Mouse (Mus musculus) intestine, embryonic 16.5 days (tissue): ENCODE measurements at regions not wholly inside any gene's neighbourhood (a gene's known extent, or its start where the extent isn't known, plus 50 kb on each side); places are given as distances from the start of the nearest gene placed in this dataset.

Experiments
- ATAC-seq: fragments of 200-750 bp; cut with Nextera tagmentation; 2 replicates; pipeline ENCODE4 v1.8.0; 2017; ENCODE audit warnings: moderate TSS enrichment, moderate library complexity
- H3K27ac ChIP-seq: fragments of 300-500 bp; sonication (generic); 2 replicates; pipeline ENCODE4 v1.5.1; 2014; ENCODE audit warnings: mild to moderate bottlenecking, low read length
- H3K27me3 ChIP-seq: fragments of 300-500 bp; sonication (generic); replicated peaks from 2 replicates; pipeline ENCODE4 v1.6.1; 2014; ENCODE audit warnings: low read length, control low read depth, mixed read lengths; ENCODE audit not compliant: control insufficient read depth, insufficient read depth
- H3K36me3 ChIP-seq: fragments of 300-500 bp; sonication (generic); 2 replicates; pipeline ENCODE4 v1.6.1; 2014; ENCODE audit warnings: low read length, control low read depth; ENCODE audit not compliant: control insufficient read depth, insufficient read depth
- H3K4me1 ChIP-seq: fragments of 300-500 bp; sonication (generic); 2 replicates; pipeline ENCODE4 v1.6.1; 2014; ENCODE audit warnings: low read length, control low read depth, mixed read lengths; ENCODE audit not compliant: control insufficient read depth, insufficient read depth
- H3K4me2 ChIP-seq: fragments of 300-500 bp; sonication (generic); 2 replicates; pipeline ENCODE4 v1.6.1; 2014; ENCODE audit warnings: low read depth, low read length, control low read depth
- H3K4me3 ChIP-seq: fragments of 300-500 bp; sonication (generic); 2 replicates; pipeline ENCODE4 v1.5.1; 2014; ENCODE audit warnings: mild to moderate bottlenecking, low read length
- H3K9ac ChIP-seq: fragments of 300-500 bp; sonication (generic); 2 replicates; pipeline ENCODE4 v1.6.1; 2014; ENCODE audit warnings: low read depth, low read length
- H3K9me3 ChIP-seq: fragments of 300-500 bp; sonication (generic); 2 replicates; pipeline ENCODE4 v1.6.1; 2016; ENCODE audit warnings: low read length, control low read depth; ENCODE audit not compliant: control insufficient read depth
- WGBS: fragments of 180-500 bp; shearing (Covaris S2); extraction: QIAGEN DNeasy Blood & Tissue Kit; methylation state at CpG from one replicate; pipeline ENCODE4 v1.1.7; 2014; 5-methylcytosine and 5-hydroxymethylcytosine counted together

GRCm38 (mm10) chr7:113653130-113653529, 112.7 kb upstream of the Spon1 start:
- Histone ChIP-seq H3K9ac (no peak overlapping the region), H3K4me2 (no peak overlapping the region), H3K27ac (no peak overlapping the region), H3K4me3 (no peak overlapping the region), H3K27me3 (no peaks in the 10 kb centered on the region), H3K36me3 (no peaks in the 10 kb centered on the region), H3K4me1 (no peaks in the 10 kb centered on the region), H3K9me3 (no peaks in the 10 kb centered on the region)
- ATAC-seq, result no peak
- 25% methylated on average over 5 of the region's 5 CpGs for WGBS

GRCm38 (mm10) chr7:113655336-113655735, 110.5 kb upstream of the Spon1 start:
- Histone ChIP-seq H3K9ac (no peak overlapping the region), H3K4me1 (no peaks in the 10 kb centered on the region), H3K36me3 (no peaks in the 10 kb centered on the region), H3K4me3 (no peak overlapping the region), H3K9me3 (no peaks in the 10 kb centered on the region), H3K27me3 (no peaks in the 10 kb centered on the region), H3K4me2 (no peak overlapping the region), H3K27ac (no peak overlapping the region)
- 82% methylated on average over 5 of the region's 5 CpGs for WGBS
- ATAC-seq, result no peak

GRCm38 (mm10) chr7:113672779-113673595, 92.8 kb upstream of the Spon1 start:
- Histone ChIP-seq H3K4me2 (no peak overlapping the region), H3K27me3 (no peaks in the 10 kb centered on the region), H3K36me3 (no peaks in the 10 kb centered on the region), H3K27ac (no peak overlapping the region), H3K9me3 (no peaks in the 10 kb centered on the region), H3K9ac (no peak overlapping the region), H3K4me1 (no peaks in the 10 kb centered on the region), H3K4me3 (no peak overlapping the region)
- no peak for ATAC-seq
- WGBS, result 55% methylated on average over 18 of the region's 18 CpGs

- Histone ChIP-seq H3K4me3 (no peak overlapping the region), H3K36me3 (no peaks in the 10 kb centered on the region), H3K9ac (no peak overlapping the region), H3K4me1 (no peaks in the 10 kb centered on the region), H3K27ac (no peak overlapping the region), H3K9me3 (no peaks in the 10 kb centered on the region), H3K27me3 (no peaks in the 10 kb centered on the region), H3K4me2 (no peak overlapping the region)
- WGBS, result 69% methylated on average over 12 of the region's 12 CpGs
- ATAC-seq, result no peak
Measured at GRCm38 (mm10) chr7:113673596-113673956, 92.2 kb upstream of the Spon1 start.

GRCm38 (mm10) chr7:113682271-113682670, 83.5 kb upstream of the Spon1 start:
- Histone ChIP-seq H3K27me3 (no peaks in the 10 kb centered on the region), H3K27ac (no peak overlapping the region), H3K4me1 (no peaks in the 10 kb centered on the region), H3K36me3 (no peaks in the 10 kb centered on the region), H3K9me3 (no peaks in the 10 kb centered on the region), H3K9ac (no peak overlapping the region), H3K4me2 (no peak overlapping the region), H3K4me3 (no peak overlapping the region)
- no peak for ATAC-seq
- WGBS, result 68% methylated on average over 5 of the region's 5 CpGs

- ATAC-seq, result no peak
- no peak overlapping the region for H3K4me2 ChIP-seq
- WGBS, result 80% methylated on average over 4 of the region's 4 CpGs
Measured at GRCm38 (mm10) chr7:113685349-113685748, 80.4 kb upstream of the Spon1 start.

GRCm38 (mm10) chr7:113686527-113686926, 79.3 kb upstream of the Spon1 start:
- H3K4me1 ChIP-seq, result 0 out of 2 replicates have a peak, but pooled peaks cover 2% of the 10 kb centered on the region
- no peak overlapping the region for H3K4me3 ChIP-seq
- H3K4me2 ChIP-seq, result no peak overlapping the region
- 80% methylated on average over 3 of the region's 3 CpGs for WGBS
- no peaks in the 10 kb centered on the region for H3K36me3 ChIP-seq
- H3K9me3 ChIP-seq, result no peaks in the 10 kb centered on the region
- no peak overlapping the region for H3K9ac ChIP-seq
- ATAC-seq, result no peak
- no peak overlapping the region for H3K27ac ChIP-seq
- no peaks in the 10 kb centered on the region for H3K27me3 ChIP-seq

More at GRCm38 (mm10) chr7:113685349-113685748, 80.4 kb upstream of the Spon1 start:
- Histone ChIP-seq H3K27ac (no peak overlapping the region), H3K4me3 (no peak overlapping the region), H3K27me3 (no peaks in the 10 kb centered on the region), H3K9ac (no peak overlapping the region), H3K36me3 (no peaks in the 10 kb centered on the region), H3K9me3 (no peaks in the 10 kb centered on the region), H3K4me1 (0 out of 2 replicates have a peak, but pooled peaks cover 2% of the 10 kb centered on the region)

- Histone ChIP-seq H3K9ac (no peak overlapping the region), H3K36me3 (no peaks in the 10 kb centered on the region), H3K27me3 (no peaks in the 10 kb centered on the region), H3K9me3 (no peaks in the 10 kb centered on the region), H3K4me1 (0 out of 2 replicates have a peak, but pooled peaks cover 2% of the 10 kb centered on the region), H3K4me2 (no peak overlapping the region), H3K27ac (no peak overlapping the region), H3K4me3 (no peak overlapping the region)
- WGBS, result 77% methylated on average over 6 of the region's 6 CpGs
- ATAC-seq, result no peak
Measured at GRCm38 (mm10) chr7:113687566-113687965, 78.2 kb upstream of the Spon1 start.

- Histone ChIP-seq H3K4me2 (no peak overlapping the region), H3K27me3 (no peaks in the 10 kb centered on the region), H3K27ac (no peak overlapping the region; the same call in 1 of the 2 replicates), H3K4me1 (0 out of 2 replicates have a peak, but pooled peaks cover 2% of the 10 kb centered on the region), H3K9me3 (no peaks in the 10 kb centered on the region), H3K9ac (no peak overlapping the region), H3K4me3 (no peak overlapping the region), H3K36me3 (no peaks in the 10 kb centered on the region)
- 42% methylated on average over 8 of the region's 8 CpGs for WGBS
- peak; percentile 31; the same call in 1 of the 2 replicates for ATAC-seq
Measured at GRCm38 (mm10) chr7:113688231-113688669, 77.5 kb upstream of the Spon1 start.
